Mouse (Mus musculus): ENCODE results near the gene Tfcp2l1. TPM values are rescaled to one million over a fixed set of nuclear protein-coding genes. Genes with fewer than 3 reads are reported as not detected.

Gene Tfcp2l1
- polyA plus RNA-seq, 1 experiment = not detected

DNA sequence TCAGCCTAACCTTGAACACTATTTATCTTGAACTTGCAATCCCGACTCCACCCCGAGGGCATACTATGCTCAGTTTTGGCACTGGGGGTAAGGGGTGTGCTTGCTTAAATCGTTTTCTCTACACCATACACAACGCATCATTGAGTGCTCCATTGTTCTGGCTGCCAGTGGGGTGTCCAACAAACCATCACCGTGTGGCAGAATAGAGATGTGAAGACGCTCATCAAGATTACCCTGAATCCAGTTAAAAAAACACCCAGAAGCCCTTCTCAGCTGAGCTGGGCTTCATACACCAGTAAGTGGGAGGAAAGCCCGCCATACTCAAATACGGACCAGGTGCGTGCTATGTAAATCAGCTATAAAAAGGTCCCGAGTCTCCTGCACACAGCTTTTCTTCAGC is 60.0 kb downstream of the Tfcp2l1 start:
- no peaks in the 10 kb centered on the region for H3K4me1 ChIP-seq (ENCODE audit: control insufficient read depth, insufficient read depth, low read length)
- TF ChIP-seq CTCF (IDR thresholded peaks at IDR 0.05; ENCODE audit: low read depth, low read length) = no peak
- TF ChIP-seq POLR2A (IDR thresholded peaks at IDR 0.05; ENCODE audit: borderline replicate concordance, low read depth, low read length) = no peak
- H3K27ac ChIP-seq (ENCODE audit: insufficient read depth, low read depth, low read length) = no peak overlapping the region
- no peak overlapping the region for H3K4me3 ChIP-seq (ENCODE audit: insufficient read depth, low read length)

DNA sequence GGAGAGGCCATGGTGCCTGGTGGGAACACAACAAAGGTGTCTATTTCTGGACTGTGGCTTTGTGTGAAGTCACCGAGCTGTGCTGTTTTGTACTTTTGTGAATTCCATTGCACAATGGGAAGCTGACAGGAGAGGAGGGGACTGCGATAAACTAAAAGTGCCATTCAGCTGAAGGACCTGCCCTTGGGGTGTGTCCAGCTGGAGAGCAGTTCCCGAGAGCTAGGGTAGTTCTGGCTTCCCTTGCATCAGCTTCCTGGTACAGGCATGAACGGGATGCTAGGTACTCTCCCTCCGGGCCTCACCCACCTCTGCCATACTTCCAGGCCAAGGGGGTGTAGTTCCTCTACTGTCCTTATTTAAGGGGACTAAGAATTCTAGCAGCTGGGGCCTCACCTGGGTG is 62.1 kb downstream of the Tfcp2l1 start:
- Histone ChIP-seq H3K27ac (ENCODE audit: insufficient read depth, low read depth, low read length) (no peak overlapping the region), H3K4me3 (ENCODE audit: insufficient read depth, low read length) (no peak overlapping the region), H3K4me1 (ENCODE audit: control insufficient read depth, insufficient read depth, low read length) (no peaks in the 10 kb centered on the region)
- no peak for TF ChIP-seq POLR2A (IDR thresholded peaks at IDR 0.05; ENCODE audit: borderline replicate concordance, low read depth, low read length)
- TF ChIP-seq CTCF (IDR thresholded peaks at IDR 0.05; ENCODE audit: low read depth, low read length) = no peak

DNA sequence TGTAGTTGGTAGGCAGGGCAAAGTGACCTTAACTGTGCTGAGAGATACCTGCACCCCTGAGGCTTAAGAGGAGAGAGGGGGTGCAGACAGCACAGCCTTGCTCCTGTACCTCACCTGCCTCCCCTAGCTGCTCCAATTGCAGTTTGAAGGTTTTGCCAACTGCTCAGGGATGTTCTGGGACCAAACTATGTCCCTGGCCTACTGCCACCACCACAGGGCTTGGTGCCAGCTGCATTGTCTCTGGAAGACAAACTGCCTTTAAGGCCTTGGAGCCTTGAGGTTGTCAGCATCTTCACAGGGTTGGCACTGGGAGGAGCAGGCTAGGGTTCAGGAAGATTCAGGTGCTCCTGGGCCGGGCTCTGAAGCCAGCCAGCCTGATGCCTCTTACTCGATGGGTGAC is 66.7 kb downstream of the Tfcp2l1 start:
- Histone ChIP-seq H3K4me3 (ENCODE audit: insufficient read depth, low read length) (no peak overlapping the region), H3K4me1 (ENCODE audit: control insufficient read depth, insufficient read depth, low read length) (no peaks in the 10 kb centered on the region), H3K27ac (ENCODE audit: insufficient read depth, low read depth, low read length) (no peak overlapping the region)
- TF ChIP-seq POLR2A (IDR thresholded peaks at IDR 0.05; ENCODE audit: borderline replicate concordance, low read depth, low read length) = no peak
- no peak for TF ChIP-seq CTCF (IDR thresholded peaks at IDR 0.05; ENCODE audit: low read depth, low read length)

DNA sequence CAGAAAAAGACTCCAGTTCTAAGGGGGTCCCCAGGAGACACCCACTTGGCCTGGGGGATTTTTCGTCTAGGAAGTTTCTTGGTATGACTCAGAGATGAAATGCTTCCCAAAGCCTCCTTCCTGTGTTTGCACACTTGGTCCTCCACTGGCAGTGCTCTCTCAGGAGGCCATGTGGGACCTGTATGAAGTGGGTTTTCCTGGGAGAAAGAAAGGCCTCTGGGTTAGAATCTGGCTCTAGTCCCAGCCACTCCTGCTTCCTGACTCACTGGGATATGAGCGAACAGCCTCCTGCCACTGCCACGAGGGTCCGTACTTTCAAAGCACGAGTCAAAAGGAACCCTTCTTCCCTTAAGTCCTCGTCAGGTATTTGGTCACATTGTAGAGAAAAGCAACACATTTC is 70.2 kb downstream of the Tfcp2l1 start:
- Histone ChIP-seq H3K27ac (ENCODE audit: insufficient read depth, low read depth, low read length) (no peak overlapping the region), H3K4me3 (ENCODE audit: insufficient read depth, low read length) (no peak overlapping the region), H3K4me1 (ENCODE audit: control insufficient read depth, insufficient read depth, low read length) (no peaks in the 10 kb centered on the region)
- no peak for TF ChIP-seq POLR2A (IDR thresholded peaks at IDR 0.05; ENCODE audit: borderline replicate concordance, low read depth, low read length)
- TF ChIP-seq CTCF (IDR thresholded peaks at IDR 0.05; ENCODE audit: low read depth, low read length) = no peak

DNA sequence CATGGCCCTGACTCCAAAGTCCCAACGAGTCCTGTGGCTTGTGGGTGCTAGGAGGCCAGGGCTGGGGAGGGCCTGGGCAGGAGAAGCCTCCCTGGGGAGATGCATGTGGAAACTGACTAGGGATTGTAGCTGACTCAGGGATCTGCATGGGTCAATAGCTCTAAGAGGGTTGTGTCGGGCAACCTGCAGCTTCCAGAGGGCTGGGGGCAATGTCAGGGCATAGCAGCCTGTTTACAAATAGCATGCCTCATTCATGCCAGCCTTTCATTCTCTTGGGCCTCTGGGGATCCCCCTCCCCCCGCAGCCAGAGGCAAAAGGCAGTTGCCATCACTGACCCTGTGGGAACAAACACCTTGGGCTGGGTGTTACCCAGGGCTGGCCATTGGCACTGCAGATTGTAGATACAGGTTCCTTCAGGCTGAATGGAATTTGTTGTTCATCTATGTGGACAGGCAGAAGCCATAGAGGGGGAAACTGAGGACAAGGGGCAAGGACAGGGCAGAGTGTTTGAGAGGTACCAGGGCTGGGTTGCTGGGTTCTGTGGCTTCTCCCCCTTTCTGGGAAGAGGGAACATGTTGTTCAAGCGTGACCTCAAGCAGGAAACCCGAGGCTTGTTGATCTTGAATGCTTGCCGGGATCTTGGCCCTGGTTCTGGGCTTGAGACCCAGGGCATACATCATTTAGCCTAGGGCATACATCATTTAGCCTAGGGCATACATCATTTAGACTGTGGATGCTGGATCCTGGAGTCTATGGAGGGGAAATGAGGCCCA is 71.6 kb downstream of the Tfcp2l1 start:
- Histone ChIP-seq H3K4me1 (ENCODE audit: control insufficient read depth, insufficient read depth, low read length) (no peaks in the 10 kb centered on the region), H3K27ac (ENCODE audit: insufficient read depth, low read depth, low read length) (no peak overlapping the region), H3K4me3 (ENCODE audit: insufficient read depth, low read length) (no peak overlapping the region)
- no peak for TF ChIP-seq POLR2A (IDR thresholded peaks at IDR 0.05; ENCODE audit: borderline replicate concordance, low read depth, low read length)
- TF ChIP-seq CTCF (IDR thresholded peaks at IDR 0.05; ENCODE audit: low read depth, low read length) = no peak

DNA sequence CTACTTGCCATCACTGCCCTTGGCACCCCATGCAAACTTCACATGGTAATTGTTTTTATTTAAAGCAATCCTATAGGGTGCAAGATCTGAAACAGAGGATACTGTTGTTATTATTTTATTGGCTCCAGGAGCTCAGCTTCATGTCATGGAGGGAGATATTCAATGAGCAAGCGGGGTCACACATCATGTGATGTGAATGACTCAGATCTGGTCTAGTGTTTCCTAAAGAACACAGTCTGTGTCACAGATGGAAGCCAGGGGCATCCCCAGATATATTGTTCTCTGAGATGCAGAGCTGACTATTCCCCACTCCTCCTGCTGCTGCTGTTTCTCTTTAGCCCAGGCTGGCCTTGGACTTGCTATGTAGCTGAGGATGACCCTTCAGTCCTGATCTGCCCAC is 72.2 kb downstream of the Tfcp2l1 start:
- Histone ChIP-seq H3K4me1 (ENCODE audit: control insufficient read depth, insufficient read depth, low read length) (no peaks in the 10 kb centered on the region), H3K4me3 (ENCODE audit: insufficient read depth, low read length) (no peak overlapping the region), H3K27ac (ENCODE audit: insufficient read depth, low read depth, low read length) (no peak overlapping the region)
- TF ChIP-seq CTCF (IDR thresholded peaks at IDR 0.05; ENCODE audit: low read depth, low read length) (no peak), POLR2A (IDR thresholded peaks at IDR 0.05; ENCODE audit: borderline replicate concordance, low read depth, low read length) (no peak)

DNA sequence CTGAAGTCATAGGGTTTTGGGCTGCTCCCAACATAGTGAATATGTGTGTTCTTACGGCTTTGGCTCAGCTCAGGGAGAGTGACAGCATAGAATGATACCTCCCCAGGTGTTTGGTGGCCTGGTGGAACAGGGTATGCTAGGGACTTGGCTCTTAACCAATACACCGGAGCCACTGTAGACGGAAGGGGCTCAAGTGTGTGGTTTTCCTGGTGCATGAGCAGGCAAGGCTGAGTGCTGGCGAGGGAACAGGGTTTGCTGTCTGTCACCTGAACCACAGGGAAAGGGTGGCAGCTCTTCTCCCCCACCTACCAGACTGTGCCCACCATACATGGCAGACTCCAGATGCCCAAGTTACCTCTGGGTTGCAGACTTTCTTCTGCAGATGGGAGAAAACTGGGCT is 83.9 kb downstream of the Tfcp2l1 start:
- H3K4me1 ChIP-seq (ENCODE audit: control insufficient read depth, insufficient read depth, low read length) = no peaks in the 10 kb centered on the region
- TF ChIP-seq POLR2A (IDR thresholded peaks at IDR 0.05; ENCODE audit: borderline replicate concordance, low read depth, low read length) (no peak), CTCF (IDR thresholded peaks at IDR 0.05; ENCODE audit: low read depth, low read length) (no peak)
- no peak overlapping the region for H3K4me3 ChIP-seq (ENCODE audit: insufficient read depth, low read length)
- H3K27ac ChIP-seq (ENCODE audit: insufficient read depth, low read depth, low read length) = no peak overlapping the region

DNA sequence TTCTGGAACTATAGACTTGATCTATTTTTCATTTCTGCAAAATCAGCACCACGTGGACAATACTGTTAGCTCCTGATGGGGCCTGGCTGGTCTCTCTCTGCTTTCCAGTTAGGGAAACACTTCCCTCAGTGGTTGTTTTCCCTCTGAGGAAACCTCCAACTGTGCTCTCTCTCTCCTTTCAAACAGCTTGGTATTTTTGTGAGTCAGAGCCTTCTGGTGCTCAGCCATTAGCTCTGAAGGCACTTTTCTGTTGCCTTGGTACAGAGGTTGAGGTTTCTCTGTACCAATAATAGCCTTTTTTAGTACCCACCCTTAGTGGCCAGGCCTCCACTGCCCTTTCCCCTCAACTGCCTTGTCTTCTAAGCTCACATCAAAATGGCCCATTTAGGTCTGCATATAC is 88.5 kb downstream of the Tfcp2l1 start:
- Histone ChIP-seq H3K27ac (ENCODE audit: insufficient read depth, low read depth, low read length) (no peak overlapping the region), H3K4me3 (ENCODE audit: insufficient read depth, low read length) (no peak overlapping the region), H3K4me1 (ENCODE audit: control insufficient read depth, insufficient read depth, low read length) (no peaks in the 10 kb centered on the region)
- no peak for TF ChIP-seq POLR2A (IDR thresholded peaks at IDR 0.05; ENCODE audit: borderline replicate concordance, low read depth, low read length)
- TF ChIP-seq CTCF (IDR thresholded peaks at IDR 0.05; ENCODE audit: low read depth, low read length) = no peak

DNA sequence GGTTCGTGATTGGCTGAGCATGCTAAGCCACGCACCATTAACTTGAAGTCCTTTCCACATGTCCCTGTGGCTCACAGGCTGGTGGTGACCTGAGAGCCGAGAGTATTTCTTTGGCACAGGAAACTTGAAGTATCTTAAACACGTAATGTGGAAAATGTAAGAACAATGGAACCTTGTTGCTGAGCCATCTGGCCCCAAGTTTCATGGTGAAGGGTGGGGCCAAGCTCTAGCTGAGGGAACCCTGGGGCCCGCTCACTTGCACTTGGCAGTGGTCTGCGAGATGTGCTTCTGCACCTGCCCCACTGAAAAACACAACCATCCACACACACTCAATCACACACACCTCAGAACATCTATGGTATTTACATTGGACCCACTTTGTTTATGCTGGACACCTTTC is 90.3 kb downstream of the Tfcp2l1 start:
- Histone ChIP-seq H3K4me3 (ENCODE audit: insufficient read depth, low read length) (no peak overlapping the region), H3K4me1 (ENCODE audit: control insufficient read depth, insufficient read depth, low read length) (no peaks in the 10 kb centered on the region), H3K27ac (ENCODE audit: insufficient read depth, low read depth, low read length) (no peak overlapping the region)
- TF ChIP-seq POLR2A (IDR thresholded peaks at IDR 0.05; ENCODE audit: borderline replicate concordance, low read depth, low read length) (no peak), CTCF (IDR thresholded peaks at IDR 0.05; ENCODE audit: low read depth, low read length) (no peak)

DNA sequence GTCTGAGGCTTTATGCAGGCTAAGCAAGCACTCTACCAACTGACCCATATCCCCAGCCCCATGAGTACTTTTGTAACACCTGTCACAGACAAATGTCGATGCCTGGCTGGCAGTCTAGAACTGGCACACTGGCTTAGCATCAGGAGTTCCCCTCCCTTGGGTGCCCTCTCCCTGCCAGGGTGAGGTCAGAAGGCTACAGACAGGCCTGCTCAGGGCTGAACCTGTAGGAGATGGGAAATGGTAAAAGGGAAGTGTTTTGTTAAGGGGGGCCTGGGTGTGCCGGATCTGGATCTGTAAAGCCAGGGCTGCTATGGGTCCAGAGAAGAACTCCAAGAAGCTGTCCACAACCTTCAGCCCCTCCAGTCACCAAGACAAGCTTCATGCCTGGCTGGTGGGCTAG is 92.0 kb downstream of the Tfcp2l1 start:
- Histone ChIP-seq H3K4me1 (ENCODE audit: control insufficient read depth, insufficient read depth, low read length) (no peaks in the 10 kb centered on the region), H3K4me3 (ENCODE audit: insufficient read depth, low read length) (no peak overlapping the region), H3K27ac (ENCODE audit: insufficient read depth, low read depth, low read length) (no peak overlapping the region)
- TF ChIP-seq POLR2A (IDR thresholded peaks at IDR 0.05; ENCODE audit: borderline replicate concordance, low read depth, low read length) (no peak), CTCF (IDR thresholded peaks at IDR 0.05; ENCODE audit: low read depth, low read length) (no peak)
